Mouse (Mus musculus): ENCODE results near the gene Col5a1.

DNA sequence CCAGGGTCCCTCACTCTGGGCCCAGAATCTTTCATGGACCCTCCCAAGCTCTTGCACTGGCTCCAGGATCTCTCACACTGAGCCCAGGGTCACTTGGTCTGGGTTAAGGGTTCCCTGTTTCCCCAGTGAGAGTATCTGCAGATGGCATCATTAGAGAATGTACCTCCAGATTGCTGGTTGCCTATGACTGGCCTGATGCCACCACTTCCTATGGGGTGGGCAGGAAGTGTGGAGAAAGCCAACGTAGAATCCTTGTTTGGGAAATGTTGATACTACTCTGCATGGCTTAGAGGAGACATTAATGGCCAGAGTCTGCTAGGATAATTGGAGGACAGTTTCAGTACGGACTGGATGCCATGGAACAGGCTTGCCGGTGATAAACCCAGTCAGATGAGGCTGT lies 76.2 kb downstream of the Col5a1 start:
- TF ChIP-seq CEBPB (IDR thresholded peaks at IDR 0.05; ENCODE audit: low read depth): no peak
- TF ChIP-seq CTCF (IDR thresholded peaks at IDR 0.05; ENCODE audit: control insufficient read depth, insufficient read depth, insufficient read length): no peak
- no peak for TF ChIP-seq USF1 (IDR thresholded peaks at IDR 0.05; ENCODE audit: low read depth)
- TF ChIP-seq MAX (IDR thresholded peaks at IDR 0.05): no peak
- no peak for TF ChIP-seq FOSL1 (IDR thresholded peaks at IDR 0.05; ENCODE audit: insufficient read depth, low read length, poor library complexity, severe bottlenecking)

All from C2C12 (cell line).